Mouse (Mus musculus): ENCODE measurements at regions not wholly inside any gene's neighbourhood (a gene's known extent, or its start where the extent isn't known, plus 50 kb on each side); places are given as distances from the start of the nearest gene placed in this dataset.

DNA sequence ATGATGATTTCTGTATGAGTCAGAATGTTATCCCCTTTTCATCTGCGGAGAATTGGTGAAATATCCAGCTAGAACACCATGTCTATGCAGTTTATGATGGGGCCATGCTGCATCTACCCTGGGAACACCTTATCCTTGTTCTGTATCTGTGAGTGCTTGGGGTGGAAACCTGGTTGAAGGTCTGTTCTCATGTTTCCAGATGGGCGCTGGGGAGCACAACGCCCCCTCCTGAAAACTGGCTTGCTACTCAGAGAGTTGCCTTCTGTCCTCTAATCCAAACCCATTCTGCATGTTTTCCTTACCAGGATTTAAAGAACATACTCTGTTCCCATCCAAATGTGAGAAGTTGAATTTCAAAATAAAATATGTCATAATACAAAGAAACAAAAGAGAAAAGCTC is 1239.5 kb upstream of the Zeb2 start:
- no peak for DNase-seq

- no peak for DNase-seq
Measured at GRCm38 (mm10) chr2:46340694-46341093, 1223.5 kb upstream of the Zeb2 start.

DNA sequence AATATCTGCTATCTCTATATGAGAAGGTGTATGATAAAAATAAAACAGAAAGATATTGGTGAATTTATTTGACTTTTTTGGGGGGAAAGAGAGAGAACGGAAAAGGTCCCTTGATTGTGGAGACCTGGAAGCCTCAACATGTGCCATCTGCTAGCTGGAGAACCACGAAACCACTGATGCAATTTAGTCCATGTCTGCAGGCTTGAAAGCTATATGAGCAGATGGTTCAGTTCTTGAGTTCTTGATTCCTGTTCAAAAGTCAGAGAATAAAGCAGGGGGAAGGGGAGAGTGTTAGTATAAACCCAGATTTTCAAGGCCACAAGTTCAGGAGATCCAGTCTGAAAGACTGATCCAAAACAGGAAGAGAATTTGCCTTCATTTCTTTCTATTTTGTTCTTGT is 1199.5 kb upstream of the Zeb2 start:
- peak; percentile 3 for DNase-seq

- no peak for DNase-seq
Measured at GRCm38 (mm10) chr2:46315243-46315642, 1198.0 kb upstream of the Zeb2 start.

- no peak for DNase-seq
Measured at GRCm38 (mm10) chr2:46307582-46308153, 1190.5 kb upstream of the Zeb2 start.

- DNase-seq, result no peak
Measured at GRCm38 (mm10) chr2:46302627-46303026, 1185.4 kb upstream of the Zeb2 start.

DNA sequence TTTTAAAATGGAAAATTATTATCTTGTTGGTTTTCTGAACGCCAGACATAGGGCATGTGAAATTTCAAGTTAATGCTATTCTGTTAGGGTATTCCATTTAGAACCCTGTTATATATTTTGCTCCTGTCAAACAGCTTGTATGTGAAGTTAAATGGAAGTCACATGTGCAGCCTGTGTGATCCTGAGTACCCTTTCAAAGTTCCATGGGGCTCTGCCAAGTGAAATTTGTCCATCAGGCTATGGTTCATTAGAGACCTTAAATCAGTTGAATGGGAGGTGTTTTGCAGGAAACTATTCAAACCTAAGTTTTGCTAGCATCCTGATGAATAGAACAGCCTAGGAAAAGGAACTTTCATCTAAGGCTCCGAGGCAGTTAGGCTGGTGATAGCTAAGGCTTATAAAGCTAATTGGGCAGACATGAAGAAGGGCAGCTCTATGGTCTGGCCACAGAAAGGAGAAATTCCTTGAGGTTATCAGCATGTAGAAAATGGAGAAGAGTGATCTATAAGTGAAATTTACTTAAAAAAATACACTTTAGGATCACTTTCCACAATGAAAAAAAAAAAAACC is 1180.2 kb upstream of the Zeb2 start:
- DNase-seq, result no peak

DNA sequence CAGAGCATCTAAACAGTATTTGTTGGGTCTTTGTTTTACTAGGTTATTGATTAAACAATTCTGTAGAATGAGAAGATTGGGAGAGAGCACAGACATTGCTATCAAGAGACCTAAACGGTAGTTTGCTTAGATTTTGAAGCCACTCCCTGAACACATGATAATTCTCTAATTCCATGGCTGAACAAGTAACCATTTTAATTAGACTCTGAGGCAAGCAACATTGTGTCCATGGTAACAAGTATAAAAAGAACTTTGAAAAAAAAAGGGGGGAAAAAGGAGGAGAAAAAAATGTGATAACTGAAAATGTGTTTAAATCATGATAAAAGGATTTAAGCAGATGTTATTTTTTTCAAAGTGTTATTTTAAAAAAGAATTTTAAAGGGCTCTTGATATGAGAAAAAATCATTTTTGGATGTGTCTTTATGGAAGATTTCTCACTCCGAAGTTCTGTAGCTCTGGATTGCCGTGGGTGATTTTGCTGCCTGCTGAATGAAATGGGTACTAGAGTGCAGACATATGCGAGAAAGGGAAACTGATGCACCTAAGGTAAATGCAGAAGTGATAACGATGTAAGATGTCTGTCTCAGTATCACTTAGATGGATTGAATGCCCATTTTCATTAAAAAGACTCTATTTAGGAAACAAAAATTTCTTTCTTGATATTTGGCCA is 1166.9 kb upstream of the Zeb2 start:
- no peak for DNase-seq

DNA sequence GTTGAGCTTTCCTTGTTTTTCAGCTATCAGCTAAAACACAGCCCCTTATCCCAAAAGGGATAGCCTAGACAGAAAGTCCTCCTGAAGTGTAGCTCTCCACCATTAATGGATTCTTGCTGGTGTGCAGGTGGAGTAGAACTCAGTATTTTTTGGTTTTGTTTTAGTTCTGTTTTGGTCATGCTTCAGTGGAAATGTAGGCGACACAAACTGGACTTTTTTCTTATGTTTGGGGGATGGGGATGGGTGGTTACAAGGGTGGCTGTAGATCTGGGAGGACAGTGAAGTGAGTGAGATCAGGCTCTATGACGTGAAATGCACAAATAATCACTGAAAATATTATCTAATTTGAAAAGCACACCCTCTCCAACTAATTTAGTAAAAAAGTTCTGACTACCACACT is 1163.6 kb upstream of the Zeb2 start:
- DNase-seq, result no peak

- DNase-seq, result no peak
Measured at GRCm38 (mm10) chr2:46261618-46262017, 1144.4 kb upstream of the Zeb2 start.

DNA sequence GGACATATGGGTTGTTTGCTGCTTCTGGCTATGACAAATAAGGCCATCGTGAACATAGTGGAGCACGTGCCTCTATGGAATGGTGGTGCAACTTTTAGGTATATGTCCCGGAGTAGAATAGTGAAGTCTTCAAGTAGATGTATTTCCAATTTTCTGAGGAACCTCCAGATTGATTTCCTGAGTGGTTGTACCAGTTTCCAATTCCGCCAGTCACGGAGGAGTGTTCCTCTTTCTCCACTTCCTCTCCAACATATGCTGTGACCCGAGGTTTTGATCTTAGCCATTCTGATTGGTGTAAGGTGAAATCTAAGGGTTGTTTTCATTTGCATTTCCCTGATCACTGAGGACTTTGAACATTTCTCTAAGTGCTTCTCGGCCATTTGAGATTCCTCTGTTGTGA is 1134.4 kb upstream of the Zeb2 start:
- no peak for DNase-seq

DNA sequence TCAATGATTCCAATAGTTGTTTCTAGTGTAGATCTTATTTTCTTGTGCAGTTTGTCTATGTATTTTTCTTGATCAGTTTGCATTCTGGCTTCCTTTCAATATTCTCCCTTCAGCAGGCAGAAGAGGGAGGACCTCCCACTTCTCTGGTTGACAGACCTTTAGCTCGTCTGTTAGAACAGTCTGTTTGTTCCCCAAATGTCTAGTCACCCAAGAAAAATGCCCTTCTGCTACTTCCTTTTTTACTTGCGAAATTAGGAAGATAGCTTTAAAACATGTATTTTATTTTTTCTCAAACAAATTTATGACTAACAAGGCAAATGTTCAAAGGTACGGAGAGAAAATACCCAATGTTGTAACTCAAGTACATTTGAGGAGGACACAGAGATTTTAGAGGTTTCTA is 1128.5 kb upstream of the Zeb2 start:
- DNase-seq, result no peak

- no peak for DNase-seq
Measured at GRCm38 (mm10) chr2:46244697-46245096, 1127.5 kb upstream of the Zeb2 start.

GRCm38 (mm10) chr2:46242806-46243205 is 1125.6 kb upstream of the Zeb2 start:
- peak; percentile 7 for DNase-seq

DNA sequence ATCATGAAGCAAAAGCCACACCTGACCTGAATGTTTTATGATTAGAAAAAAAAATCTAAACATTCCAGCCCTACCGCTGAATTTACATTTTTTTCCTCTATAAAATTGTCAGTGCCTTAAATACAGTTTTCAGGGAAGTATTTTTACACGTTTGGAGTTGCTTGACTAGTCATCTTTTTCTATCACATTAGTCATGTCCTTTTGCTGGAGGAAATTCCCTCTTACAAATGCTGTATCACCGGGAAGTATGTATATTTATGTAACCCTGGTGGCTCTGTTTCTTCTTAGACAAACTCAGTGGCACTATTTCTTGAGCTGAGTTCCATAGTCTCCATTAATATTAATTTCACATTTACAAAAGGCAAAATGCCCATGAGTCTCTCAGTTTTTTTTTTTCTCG is 1122.7 kb upstream of the Zeb2 start:
- DNase-seq, result no peak

DNA sequence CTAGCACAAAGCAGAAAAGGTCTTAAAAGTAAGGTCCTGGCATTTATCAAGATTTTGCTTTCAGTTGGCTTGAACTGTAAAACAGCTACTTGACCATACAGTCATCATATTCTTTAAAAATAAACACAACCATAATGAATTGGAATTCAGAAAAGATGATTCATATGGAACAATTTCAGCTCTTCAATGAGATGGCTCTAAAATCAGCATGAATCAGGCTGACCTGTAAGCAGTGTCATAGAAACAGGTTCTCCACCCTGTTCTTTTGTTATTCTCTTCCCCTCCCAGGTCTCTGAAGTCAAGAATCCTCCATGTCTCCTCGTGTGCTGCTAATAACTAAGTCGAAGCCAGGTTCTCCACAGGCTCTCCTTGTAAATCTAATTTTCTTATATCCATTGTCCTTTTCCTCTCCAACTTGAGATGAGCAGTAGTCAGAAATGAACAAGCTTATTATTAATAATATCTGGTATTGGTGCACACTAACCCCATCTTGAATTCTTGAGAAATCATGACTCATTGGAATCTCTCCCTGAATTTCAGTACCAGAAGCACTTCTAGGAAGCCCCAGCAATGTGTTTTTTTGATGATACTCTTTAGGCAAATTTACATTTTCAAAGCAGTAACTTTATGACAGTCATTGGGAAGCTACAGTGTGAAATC is 1113.7 kb upstream of the Zeb2 start:
- DNase-seq, result no peak

- DNase-seq, result no peak
Measured at GRCm38 (mm10) chr2:46218336-46218957, 1101.3 kb upstream of the Zeb2 start.

DNA sequence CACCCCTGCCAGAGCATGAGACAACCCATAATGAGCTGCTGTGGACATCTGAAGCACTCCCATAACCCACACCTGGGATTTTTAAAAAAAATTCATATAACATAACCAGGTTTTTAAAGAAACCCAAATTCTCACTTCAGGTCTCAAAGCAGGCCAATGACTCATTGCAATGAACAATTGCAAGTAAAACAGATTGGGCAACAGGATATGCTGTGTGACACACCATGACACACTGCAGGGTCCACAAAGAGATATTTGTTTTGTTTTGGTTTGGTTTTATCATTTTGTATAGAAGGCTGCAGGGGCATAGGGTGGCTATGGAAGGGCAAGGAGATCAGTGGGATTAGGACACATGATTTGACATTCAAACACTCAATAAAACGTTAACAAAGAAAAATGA is 1082.1 kb upstream of the Zeb2 start:
- no peak for DNase-seq

GRCm38 (mm10) chr2:46187265-46187888 is 1070.2 kb upstream of the Zeb2 start:
- DNase-seq, result no peak

- DNase-seq, result no peak
Measured at GRCm38 (mm10) chr2:46183241-46183640, 1066.0 kb upstream of the Zeb2 start.

GRCm38 (mm10) chr2:46179741-46180140 is 1062.5 kb upstream of the Zeb2 start:
- no peak for DNase-seq

DNA sequence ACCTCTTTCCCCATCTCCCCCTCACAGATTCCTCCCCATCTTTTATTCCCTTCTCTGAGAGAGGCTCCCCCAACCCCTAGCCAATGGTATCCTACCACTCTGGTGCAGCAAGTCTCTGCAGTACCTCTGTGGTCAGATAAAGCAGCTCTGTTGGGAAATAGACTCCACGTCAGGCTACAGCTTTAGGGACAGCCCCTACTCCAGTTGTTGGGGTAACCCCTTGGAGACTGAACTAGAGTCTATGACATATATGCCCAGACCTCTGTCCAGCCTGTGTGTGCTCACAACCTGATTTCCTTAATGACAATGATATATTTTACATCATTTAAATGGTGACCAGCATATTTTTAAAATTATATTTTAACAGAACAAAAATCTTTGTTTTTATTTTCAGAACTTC is 1051.3 kb upstream of the Zeb2 start:
- no peak for DNase-seq

- no peak for DNase-seq
Measured at GRCm38 (mm10) chr2:46149848-46150247, 1032.7 kb upstream of the Zeb2 start.
